ENCODE assay signal across 8 mouse cellular contexts in genomic region chr9:45431150-45431549, GRCm38 (mm10). TPM values are rescaled to one million over a fixed set of nuclear protein-coding genes. Genes with fewer than 3 reads are reported as not detected.
DNase-seq lines count a peak whose midpoint lies in the region; ATAC-seq lines count a peak whose summit lies in the region.

No protein-coding gene starts in this region.

- intact Hi-C loops in left cerebral cortex, postnatal 4 days (cut with DNase I) = loop anchor here (10.0 kb wide), 1 partner anchor 264 kb away; no protein-coding TSS in a partner anchor
- intact Hi-C loops in gastrocnemius, postnatal 14 days (cut with DNase I; ENCODE audit: low total_unique reads) = no loop called here

- peak overlapping the region; percentile 45 for H3K4me3 ChIP-seq in intestine, embryonic 16.5 days (ENCODE audit: low read length)
- peak overlapping the region; percentile 33 for H3K4me3 ChIP-seq in neural tube, embryonic 11.5 days (ENCODE audit: low read depth, low read length)

- DNase-seq in left cerebral cortex, postnatal 4 days = peak; percentile 50
- DNase-seq in left cerebral cortex, adult 11 months (ENCODE audit: low spot score) = no peak
- peak; percentile 69 to 72 for DNase-seq in cerebellum, postnatal 25 days
- DNase-seq in neural tube, embryonic 11.5 days (ENCODE audit: low spot score) = no peak
- DNase-seq in natural killer cell, adult 2 months (ENCODE audit: low spot score in 2 of 2) = no peak
- no peak for DNase-seq in gastrocnemius, postnatal 14 days
- DNase-seq in gastrocnemius, postnatal 10 days = no peak

- no peak overlapping the region for H3K9ac ChIP-seq in intestine, embryonic 16.5 days (ENCODE audit: low read depth, low read length)
- H3K9ac ChIP-seq in neural tube, embryonic 11.5 days (ENCODE audit: low read length) = no peak overlapping the region

- ATAC-seq in intestine, embryonic 16.5 days = no peak
- ATAC-seq in neural tube, embryonic 11.5 days (ENCODE audit: insufficient read depth, low FRiP score, low TSS enrichment) = no peak

- H3K4me2 ChIP-seq in intestine, embryonic 16.5 days (ENCODE audit: low read depth, low read length) = peak overlapping the region; percentile 60
- peak overlapping the region; percentile 42 for H3K4me2 ChIP-seq in neural tube, embryonic 11.5 days (ENCODE audit: low read depth)

- no peaks in the 10 kb centered on the region for H3K9me3 ChIP-seq in intestine, embryonic 16.5 days (ENCODE audit: control insufficient read depth, low read length)
- no peaks in the 10 kb centered on the region for H3K9me3 ChIP-seq in neural tube, embryonic 11.5 days (ENCODE audit: control insufficient read depth, low read length)

- H3K4me1 ChIP-seq in intestine, embryonic 16.5 days (ENCODE audit: control insufficient read depth, insufficient read depth, low read length) = peaks cover 9% of the 10 kb centered on the region
- H3K4me1 ChIP-seq in neural tube, embryonic 11.5 days (ENCODE audit: control insufficient read depth, insufficient read depth, low read length) = no peaks in the 10 kb centered on the region

- 3% methylated on average over 26 of the region's 26 CpGs for WGBS in intestine, embryonic 16.5 days
- 3% methylated on average over 26 of the region's 26 CpGs for WGBS in neural tube, embryonic 11.5 days

- H3K27ac ChIP-seq in intestine, embryonic 16.5 days (ENCODE audit: low read length) = no peak overlapping the region
- H3K27ac ChIP-seq in neural tube, embryonic 11.5 days (ENCODE audit: low read depth, low read length) = no peak overlapping the region

- H3K27me3 ChIP-seq in intestine, embryonic 16.5 days (replicated peaks; ENCODE audit: control insufficient read depth, insufficient read depth, low read length) = peaks cover 43% of the 10 kb centered on the region
- H3K27me3 ChIP-seq in neural tube, embryonic 11.5 days (ENCODE audit: control insufficient read depth, insufficient read depth, low read length) = peaks cover 40% of the 10 kb centered on the region

- H3K36me3 ChIP-seq in intestine, embryonic 16.5 days (ENCODE audit: control insufficient read depth, insufficient read depth, low read length) = no peaks in the 10 kb centered on the region
- H3K36me3 ChIP-seq in neural tube, embryonic 11.5 days (ENCODE audit: control insufficient read depth, insufficient read depth, low read length) = no peaks in the 10 kb centered on the region

RNA-seq across cellular contexts. Expression of gene Dscaml1, which starts 4.7 kb away (rescaled TPM):
- 10 to 100 TPM; 46.6 to 49.1 TPM for total RNA-seq in left cerebral cortex, postnatal 4 days (2021)
- 0.29 and 0.33 TPM in 2 replicates for polyA plus RNA-seq in intestine, embryonic 16.5 days (2015; fragmentation: Nextera tagmentation; extraction: Ambion mirVana)
- polyA plus RNA-seq in neural tube, embryonic 11.5 days (2014; fragmentation: Nextera tagmentation; extraction: Ambion mirVana) = 1.1 and 1.2 TPM in 2 replicates
- under 1 TPM in 1 of 2 experiments, not detected in 1; 0.21 TPM for total RNA-seq in gastrocnemius, postnatal 14 days (2021)
- total RNA-seq in gastrocnemius, postnatal 10 days (2021) = under 1 TPM; 0.19 to 0.68 TPM

RNA-seq across cellular contexts. Expression of gene Fxyd2, which starts 31.7 kb away (rescaled TPM):
- 1 to 10 TPM; 6.7 to 7.0 TPM for total RNA-seq in left cerebral cortex, postnatal 4 days (2021)
- polyA plus RNA-seq in intestine, embryonic 16.5 days (2015; fragmentation: Nextera tagmentation; extraction: Ambion mirVana) = 2.2 and 3.1 TPM in 2 replicates
- 0.88 and 2.1 TPM in 2 replicates for polyA plus RNA-seq in neural tube, embryonic 11.5 days (2014; fragmentation: Nextera tagmentation; extraction: Ambion mirVana)
- 1 to 10 TPM; 1.4 to 1.5 TPM for total RNA-seq in gastrocnemius, postnatal 14 days (2021)
- 1 to 10 TPM; 1.4 to 1.6 TPM for total RNA-seq in gastrocnemius, postnatal 10 days (2021)

Comparison
In these comparisons a context has a peak if more than half of its experiments do, and no peak if none do; other contexts are left out.
1. DNase-seq: peak in left cerebral cortex, postnatal 4 days (single experiment) and cerebellum, postnatal 25 days (2 of 2); none in left cerebral cortex, adult 11 months (single experiment), neural tube, embryonic 11.5 days (single experiment), natural killer cell, adult 2 months (0 of 2), gastrocnemius, postnatal 14 days (single experiment) and gastrocnemius, postnatal 10 days (single experiment).
2. RNA of gene Dscaml1, which starts 4.7 kb away (total RNA-seq): 46.6 to 49.1 TPM in left cerebral cortex, postnatal 4 days; 0.19 to 0.68 TPM in gastrocnemius, postnatal 10 days and 0.21 TPM in gastrocnemius, postnatal 14 days; every median in the first group is over 10 times any median in the second.